ENCODE assay signal across 9 mouse cellular contexts in genomic region chr3:117360528-117360927, GRCm38 (mm10). TPM values are rescaled to one million over a fixed set of nuclear protein-coding genes. Genes with fewer than 3 reads are reported as not detected.
DNase-seq lines count a peak whose midpoint lies in the region; ATAC-seq and TF ChIP-seq lines count a peak whose summit lies in the region.
"Had no signal": no experiment of that assay in that cellular context is flagged by ENCODE, and none has a peak within 500 bp of the region (broad histone marks: within the 10 kb centered on the region; RNA-seq: fewer than 3 reads in every experiment).

TSS of gene Plppr4 (minus strand) at chr3:117360876.

- peak within 1 kb of the TSS; percentile 68 for H3K9ac ChIP-seq in forebrain, embryonic 16.5 days (replicated peaks; ENCODE audit: low read depth, low read length)

- H3K27me3 ChIP-seq in E14TG2a.4 (ENCODE audit: insufficient read depth, low read length), result peaks cover 29% of the 10 kb centered on the region
- no peaks in the 10 kb centered on the region for H3K27me3 ChIP-seq in forebrain, embryonic 16.5 days (replicated peaks; ENCODE audit: control insufficient read depth, insufficient read depth, low read length)
- H3K27me3 ChIP-seq in midbrain, embryonic 10.5 days (ENCODE audit: low read depth, poor library complexity, severe bottlenecking), result peaks cover 26% of the 10 kb centered on the region

- H3K4me2 ChIP-seq in forebrain, embryonic 16.5 days (ENCODE audit: low read length), result peak within 1 kb of the TSS; percentile 66

- no peak for TF ChIP-seq CTCF in E14TG2a.4 (conservative IDR thresholded peaks at IDR 0.05; ENCODE audit: low read length)

- peak within 1 kb of the TSS; percentile 74 for H3K4me3 ChIP-seq in E14TG2a.4 (replicated peaks; ENCODE audit: low read length)
- H3K4me3 ChIP-seq in forebrain, embryonic 16.5 days (replicated peaks; ENCODE audit: low read length), result peak within 1 kb of the TSS; percentile 58
- peak within 1 kb of the TSS; percentile 66 for H3K4me3 ChIP-seq in midbrain, embryonic 10.5 days
- H3K4me3 ChIP-seq: erythroblast, embryonic 14.5 days had no signal

- WGBS in forebrain, embryonic 16.5 days, result 38% methylated on average over 5 of the region's 5 CpGs
- 35% methylated on average over 5 of the region's 5 CpGs for WGBS in midbrain, embryonic 10.5 days

- no peaks in the 10 kb centered on the region for H3K9me3 ChIP-seq in E14TG2a.4 (ENCODE audit: low read length)
- no peaks in the 10 kb centered on the region for H3K9me3 ChIP-seq in forebrain, embryonic 16.5 days (ENCODE audit: control insufficient read depth, low read length)
- H3K9me3 ChIP-seq in midbrain, embryonic 10.5 days (replicated peaks), result no peaks in the 10 kb centered on the region

- peak within 1 kb of the TSS; percentile 34 for H3K27ac ChIP-seq in forebrain, embryonic 16.5 days (ENCODE audit: low read length)
- peak within 1 kb of the TSS; percentile 71 for H3K27ac ChIP-seq in midbrain, embryonic 10.5 days (replicated peaks)

- DNase-seq in cerebellum, postnatal 36 days, result peak; percentile 38 to 53
- DNase-seq in cerebellum, adult 11 months, result no peak
- peak; percentile 43 to 69 for DNase-seq in kidney, postnatal 36 days
- DNase-seq in midbrain, embryonic 10.5 days (ENCODE audit: low spot score), result peak; percentile 14
- no peak for DNase-seq in adrenal gland, postnatal 36 days

- no peaks in the 10 kb centered on the region for H3K36me3 ChIP-seq in E14TG2a.4 (ENCODE audit: insufficient read depth, low read length)
- H3K36me3 ChIP-seq in forebrain, embryonic 16.5 days (ENCODE audit: control insufficient read depth, insufficient read depth), result no peaks in the 10 kb centered on the region
- H3K36me3 ChIP-seq in midbrain, embryonic 10.5 days, result no peaks in the 10 kb centered on the region

- peaks cover 9% of the 10 kb centered on the region for H3K4me1 ChIP-seq in E14TG2a.4 (replicated peaks; ENCODE audit: low read depth, low read length)
- peaks cover 4% of the 10 kb centered on the region; the same call in 1 of the 2 replicates for H3K4me1 ChIP-seq in forebrain, embryonic 16.5 days (replicated peaks; ENCODE audit: control insufficient read depth, insufficient read depth, low read length)
- H3K4me1 ChIP-seq in midbrain, embryonic 10.5 days, result peaks cover 13% of the 10 kb centered on the region

- ATAC-seq in forebrain, embryonic 16.5 days, result no peak; the same call in 1 of the 2 replicates
- no peak for ATAC-seq in erythroblast, adult 5-6 weeks (replicated peaks; ENCODE audit: low FRiP score, poor library complexity, severe bottlenecking)

RNA-seq across cellular contexts. Expression of gene Plppr4, which starts in this region (rescaled TPM):
- 20.8 and 26.8 TPM in 2 replicates for polyA plus RNA-seq in forebrain, embryonic 16.5 days (2015; fragmentation: Nextera tagmentation; extraction: Ambion mirVana)
- polyA plus RNA-seq in midbrain, embryonic 10.5 days (2016; fragmentation: Nextera tagmentation; extraction: Ambion mirVana), result 0.11 and 0.31 TPM in 2 replicates
- not detected in 2 replicates for total RNA-seq in erythroblast, adult 5-6 weeks (2015; ENCODE audit: low replicate concordance)
- total RNA-seq in erythroblast, adult 5-6 weeks (2017; ENCODE audit: low replicate concordance), result not detected in 2 replicates
- total RNA-seq in adrenal gland, postnatal 36 days (2021), result under 1 TPM; 0.53 to 0.56 TPM

Comparison
In these comparisons a context has a peak if more than half of its experiments do, and no peak if none do; other contexts are left out.
1. RNA of gene Plppr4 (polyA plus RNA-seq): 20.8 to 26.8 TPM in forebrain, embryonic 16.5 days; 0.11 to 0.31 TPM in midbrain, embryonic 10.5 days; every median in the first group is over 10 times any median in the second.
2. DNase-seq: peak in cerebellum, postnatal 36 days (2 of 2) and kidney, postnatal 36 days (2 of 2); none in cerebellum, adult 11 months (single experiment) and adrenal gland, postnatal 36 days (0 of 2).
3. Peak in DNase-seq, H3K4me3 ChIP-seq and H3K27ac ChIP-seq in midbrain, embryonic 10.5 days; RNA of the gene not detected or under 1 TPM.
4. Peak in every context shown above with its lines, with median percentiles within 50 percentile points of each other: H3K4me3 ChIP-seq.